Mouse (Mus musculus) CH12.LX (cell line): Measurements from ENCODE around the gene Fiz1. TPM values are rescaled to one million over a fixed set of nuclear protein-coding genes. Genes with fewer than 3 reads are reported as not detected.
A peak's percentile ranks its signal among the peaks of the same experiment; 100 is the strongest.

Experiments
- DNase-seq: peaks from one replicate; pipeline ENCODE4 v3.0.0-alpha.2; 2013; ENCODE audit errors: extremely low read depth
- H3K27ac ChIP-seq: 2 replicates; pipeline ENCODE4 v1.5.1; 2012; ENCODE audit warnings: low read depth, mild to moderate bottlenecking, control low read depth, moderate library complexity; ENCODE audit not compliant: insufficient read depth
- H3K27me3 ChIP-seq: replicated peaks from 2 replicates; pipeline ENCODE3; 2012; ENCODE audit warnings: inconsistent platforms
- H3K36me3 ChIP-seq, 2 experiments: replicated peaks in 1 of 2; 2 replicates each; pipeline versions ENCODE3 to v1.6.1; 2012; ENCODE audit warnings: inconsistent platforms in 1 of 2, low read length in 1 of 2, mild to moderate bottlenecking in 1 of 2, mixed read lengths in 1 of 2, moderate library complexity in 1 of 2; ENCODE audit not compliant: control insufficient read depth in 1 of 2, insufficient read depth in 1 of 2
- H3K4me1 ChIP-seq, 2 experiments: 2 replicates each; pipeline ENCODE4 v1.6.1; 2012; ENCODE audit warnings: inconsistent platforms in 1 of 2, moderate library complexity in 1 of 2; ENCODE audit not compliant: insufficient read depth in 2 of 2, control insufficient read depth in 1 of 2
- H3K4me2 ChIP-seq: 2 replicates; pipeline ENCODE4 v1.6.1; 2012; ENCODE audit warnings: low read depth, mild to moderate bottlenecking, control low read depth; ENCODE audit not compliant: poor library complexity, insufficient read depth, severe bottlenecking
- H3K4me3 ChIP-seq, 3 experiments: fragments of 150-350 bp in 1 of 3; sonication (generic) in 1 of 3; replicated peaks in 1 of 3; 2 replicates each; pipeline versions ENCODE3 to v1.5.1; 2011 to 2012; ENCODE audit warnings: low read depth in 2 of 3, low read length in 2 of 3, mild to moderate bottlenecking in 2 of 3, moderate library complexity in 2 of 3, control low read depth in 1 of 3, improper control_type of control experiment in 1 of 3, inconsistent platforms in 1 of 3, mixed read lengths in 1 of 3; ENCODE audit not compliant: poor library complexity in 1 of 3
- H3K79me2 ChIP-seq: replicated peaks from 2 replicates; pipeline ENCODE4 v1.6.1; 2012; ENCODE audit warnings: mild to moderate bottlenecking, moderate library complexity; ENCODE audit not compliant: control insufficient read depth, poor library complexity, insufficient read depth, severe bottlenecking; ENCODE audit errors: extremely low read depth
- H3K9ac ChIP-seq: 2 replicates; pipeline ENCODE4 v1.6.1; 2012; ENCODE audit warnings: low read depth, mild to moderate bottlenecking, control low read depth, moderate library complexity; ENCODE audit not compliant: insufficient read depth
- H3K9me3 ChIP-seq: replicated peaks from 2 replicates; pipeline ENCODE3; 2012; ENCODE audit warnings: low read length, inconsistent platforms, mixed read lengths
- BHLHE40 ChIP-seq: IDR thresholded peaks from 2 replicates; pipeline ENCODE4 v1.6.1; 2011; ENCODE audit warnings: mild to moderate bottlenecking, low read depth, low read length, improper control_type of control experiment
- CHD1 ChIP-seq: IDR thresholded peaks from 2 replicates; pipeline ENCODE4 v1.6.1; 2012; ENCODE audit warnings: low read depth, low read length, improper control_type of control experiment, inconsistent platforms
- CTCF ChIP-seq, 2 experiments: IDR thresholded peaks in 1 of 2; conservative IDR thresholded peaks in 1 of 2; 2 replicates each; pipeline ENCODE4 v1.5.1; 2011 to 2012; ENCODE audit warnings: low read depth in 2 of 2, low read length in 2 of 2, improper control_type of control experiment in 1 of 2, inconsistent platforms in 1 of 2, mild to moderate bottlenecking in 1 of 2, moderate library complexity in 1 of 2
- E2F4 ChIP-seq: IDR thresholded peaks from 2 replicates; pipeline ENCODE4 v1.6.1; 2011; ENCODE audit warnings: low read depth, low read length, improper control_type of control experiment; ENCODE audit not compliant: insufficient replicate concordance
- ELF1 ChIP-seq: IDR thresholded peaks from 2 replicates; pipeline ENCODE4 v1.6.1; 2014; ENCODE audit warnings: low read depth, mild to moderate bottlenecking, inconsistent platforms, low read length, improper control_type of control experiment
- ETS1 ChIP-seq: conservative IDR thresholded peaks from 2 replicates; pipeline ENCODE4 v1.6.1; 2012; ENCODE audit warnings: low read depth, mild to moderate bottlenecking, inconsistent platforms, low read length, improper control_type of control experiment, moderate library complexity
- HCFC1 ChIP-seq: IDR thresholded peaks from 2 replicates; pipeline ENCODE4 v1.6.1; 2012; ENCODE audit warnings: low read depth, mild to moderate bottlenecking, inconsistent platforms, low read length, improper control_type of control experiment
- IRF4 ChIP-seq: IDR thresholded peaks from 2 replicates; pipeline ENCODE4 v1.6.1; 2014; ENCODE audit warnings: low read depth, mild to moderate bottlenecking, inconsistent platforms, low read length, improper control_type of control experiment
- JUND ChIP-seq: conservative IDR thresholded peaks from 2 replicates; pipeline ENCODE4 v1.6.1; 2011; ENCODE audit warnings: low read depth, low read length, improper control_type of control experiment
- MAFK ChIP-seq: IDR thresholded peaks from 2 replicates; pipeline ENCODE4 v1.6.1; 2011; ENCODE audit warnings: low read length, improper control_type of control experiment; ENCODE audit not compliant: insufficient replicate concordance
- MAX ChIP-seq: IDR thresholded peaks from 2 replicates; pipeline ENCODE4 v1.6.1; 2011; ENCODE audit warnings: low read length, improper control_type of control experiment
- MEF2A ChIP-seq: IDR thresholded peaks from 2 replicates; pipeline ENCODE4 v1.6.1; 2014; ENCODE audit warnings: low read depth, mild to moderate bottlenecking, inconsistent platforms, low read length, improper control_type of control experiment, borderline replicate concordance
- MXI1 ChIP-seq: IDR thresholded peaks from 2 replicates; pipeline ENCODE4 v1.6.1; 2011; ENCODE audit warnings: mild to moderate bottlenecking, low read depth, low read length, improper control_type of control experiment
- MYC ChIP-seq: IDR thresholded peaks from 2 replicates; pipeline ENCODE4 v1.6.1; 2011; ENCODE audit warnings: low read depth, mild to moderate bottlenecking, improper control_type of control experiment, low read length
- NELFE ChIP-seq: IDR thresholded peaks from 2 replicates; pipeline ENCODE4 v1.6.1; 2011; ENCODE audit warnings: low read depth, low read length, improper control_type of control experiment
- POLR2A ChIP-seq: IDR thresholded peaks from 2 replicates; pipeline ENCODE4 v1.6.1; 2011; ENCODE audit warnings: low read depth, mild to moderate bottlenecking, improper control_type of control experiment, low read length
- POLR2AphosphoS2 ChIP-seq: IDR thresholded peaks from 2 replicates; pipeline ENCODE4 v1.6.1; 2011; ENCODE audit warnings: low read depth, low read length, improper control_type of control experiment
- RAD21 ChIP-seq: IDR thresholded peaks from 2 replicates; pipeline ENCODE4 v1.6.1; 2011; ENCODE audit warnings: low read depth, mild to moderate bottlenecking, low read length, improper control_type of control experiment, moderate library complexity
- SIN3A ChIP-seq: IDR thresholded peaks from 2 replicates; pipeline ENCODE4 v1.6.1; 2012; ENCODE audit warnings: low read length, improper control_type of control experiment, inconsistent platforms
- SMC3 ChIP-seq: IDR thresholded peaks from 2 replicates; pipeline ENCODE4 v1.6.1; 2011; ENCODE audit warnings: low read depth, low read length, improper control_type of control experiment
- TBP ChIP-seq: conservative IDR thresholded peaks from 2 replicates; pipeline ENCODE4 v1.6.1; 2011; ENCODE audit warnings: low read depth, low read length, improper control_type of control experiment
- TCF12 ChIP-seq: IDR thresholded peaks from 2 replicates; pipeline ENCODE4 v1.6.1; 2014; ENCODE audit warnings: low read depth, mild to moderate bottlenecking, inconsistent platforms, low read length, improper control_type of control experiment
- UBTF ChIP-seq: IDR thresholded peaks from 2 replicates; pipeline ENCODE4 v1.6.1; 2012; ENCODE audit warnings: low read depth, mild to moderate bottlenecking, inconsistent platforms, low read length, improper control_type of control experiment, moderate library complexity
- USF1 ChIP-seq: IDR thresholded peaks from 2 replicates; pipeline ENCODE4 v1.6.1; 2014; ENCODE audit warnings: low read depth, mild to moderate bottlenecking, inconsistent platforms, low read length, improper control_type of control experiment
- ZC3H11A ChIP-seq: IDR thresholded peaks from 2 replicates; pipeline ENCODE4 v1.6.1; 2012; ENCODE audit warnings: low read depth, mild to moderate bottlenecking, inconsistent platforms, low read length, improper control_type of control experiment
- ZMIZ1 ChIP-seq: IDR thresholded peaks from 2 replicates; pipeline ENCODE4 v1.6.1; 2012; ENCODE audit warnings: low read depth, mild to moderate bottlenecking, inconsistent platforms, low read length, improper control_type of control experiment
- dilution Hi-C: fragments of 300-500 bp; cut with MboI; formaldehyde crosslinking; loops from 2 replicates; pipeline ENCODE4 v1.14.3; 2020; ENCODE audit warnings: low sequenced_read_pairs; ENCODE audit not compliant: extremely low pct_unique_long_range_greater_than_20kb, extremely low pct_ligation_motif_present
- in situ Hi-C: fragments of 300-500 bp; cut with MboI; formaldehyde crosslinking; loops from 3 replicates; pipeline ENCODE4 v1.14.3; 2019; ENCODE audit warnings: low sequenced_read_pairs, low pct_ligation_motif_present, low pct_unique_long_range_greater_than_20kb, mixed read lengths
- polyA plus RNA-seq: library from polyadenylated mRNA; unstranded; fragments of >175 nt; gene quantifications from 2 replicates; pipeline ENCODE4 v1.2.1, GENCODE M21; 2012; ENCODE audit warnings: low read depth; ENCODE audit not compliant: insufficient read length
- total RNA-seq, 2 experiments: library from RNA; depleted of rRNA; stranded (reverse); fragments of 300-350 nt in 1 of 2; fragments of >200 nt in 1 of 2; gene quantifications; 2 replicates each; pipeline ENCODE4 v1.2.3; 2012 to 2014

The Fiz1 gene
- total and polyA plus RNA-seq, 3 experiments, result 18.4 to 40.8 (median 24.3) TPM

- TF ChIP-seq UBTF (peak; percentile 96), ETS1 (peak; percentile 39; the same call in 1 of the 2 replicates), MEF2A (peak; percentile 75), MAX (peak; percentile 48; the same call in 1 of the 2 replicates), POLR2A (peak; percentile 60; the same call in 1 of the 2 replicates), BHLHE40 (peak; percentile 5; the same call in 1 of the 2 replicates), SIN3A (peak; percentile 69; the same call in 1 of the 2 replicates)
- TF ChIP-seq, all 38 proteins: peak for 20
Observed at GRCm38 (mm10) chr7:5051193-5052192, 37.0 kb upstream of the Fiz1 start, which contains the start of gene Zfp580 (continued).

- no peaks in the 10 kb centered on the region for H3K27me3 ChIP-seq
- no peaks in the 10 kb centered on the region for H3K9me3 ChIP-seq
- in situ Hi-C loops, result no loop called here
- no peak overlapping the region for H3K27ac ChIP-seq
- peaks cover 0 to 2% of the 10 kb centered on the region in 2 experiments for H3K36me3 ChIP-seq
- H3K4me2 ChIP-seq, result no peak overlapping the region
- no peaks in the 10 kb centered on the region for H3K79me2 ChIP-seq
- no peak overlapping the region for H3K4me3 ChIP-seq
- dilution Hi-C loops, result no loop called here
- TF ChIP-seq ZC3H11A, result no peak
- peak; percentile 81 for TF ChIP-seq RAD21
- TF ChIP-seq USF1, result no peak
- peak; percentile 15 to 88; a peak in 2 of 4 replicates for TF ChIP-seq CTCF (conservative IDR thresholded peaks at IDR 0.05 in 1 of 2, IDR thresholded peaks at IDR 0.05 in 1 of 2; ENCODE audit: low read depth in 2 of 2, low read length in 2 of 2)
- 0 out of 2 replicates have a peak, but pooled peaks have one; percentile 59 for TF ChIP-seq E2F4
- peak; percentile 69 for TF ChIP-seq SMC3
- TF ChIP-seq, all 38 proteins: peak for 4
- DNase-seq, result peak; percentile 48
- no peak overlapping the region for H3K9ac ChIP-seq
- peaks cover 16 to 30% of the 10 kb centered on the region in 2 experiments for H3K4me1 ChIP-seq
Observed at GRCm38 (mm10) chr7:5047313-5047712, 32.8 kb upstream of the Fiz1 start.

GRCm38 (mm10) chr7:5046112-5046511 is 31.6 kb upstream of the Fiz1 start:
- in situ Hi-C loops (no loop called here), dilution Hi-C loops (no loop called here)
- Histone ChIP-seq H3K27me3 (no peaks in the 10 kb centered on the region), H3K27ac (no peak overlapping the region), H3K4me1 (peaks cover 16 to 24% of the 10 kb centered on the region in 2 experiments), H3K4me3 (no peak overlapping the region), H3K79me2 (no peaks in the 10 kb centered on the region), H3K9me3 (no peaks in the 10 kb centered on the region), H3K36me3 (peaks cover 0 to 8% of the 10 kb centered on the region in 2 experiments), H3K4me2 (no peak overlapping the region), H3K9ac (no peak overlapping the region)
- DNase-seq, result peak; percentile 34
- peak; percentile 17; the same call in 1 of the 2 replicates for TF ChIP-seq BHLHE40
- TF ChIP-seq CTCF (conservative IDR thresholded peaks at IDR 0.05 in 1 of 2, IDR thresholded peaks at IDR 0.05 in 1 of 2; ENCODE audit: low read depth in 2 of 2, low read length in 2 of 2), result peak; percentile 13 to 65; a peak in 2 of 4 replicates
- TF ChIP-seq USF1, result no peak
- no peak for TF ChIP-seq ETS1
- TF ChIP-seq IRF4, result 0 out of 2 replicates have a peak, but pooled peaks have one; percentile 19
- TF ChIP-seq MYC, result no peak
- TF ChIP-seq ZC3H11A, result no peak
- peak; percentile 61 for TF ChIP-seq MAFK
- no peak for TF ChIP-seq ZMIZ1
- no peak for TF ChIP-seq E2F4
- TF ChIP-seq POLR2A, result no peak
- no peak for TF ChIP-seq POLR2AphosphoS2
- no peak for TF ChIP-seq HCFC1
- TF ChIP-seq SMC3, result peak; percentile 27
- TF ChIP-seq TBP, result no peak
- no peak for TF ChIP-seq TCF12
- TF ChIP-seq MXI1, result no peak
- TF ChIP-seq NELFE, result no peak
- no peak for TF ChIP-seq JUND
- no peak for TF ChIP-seq CHD1
- TF ChIP-seq ELF1, result no peak
